Mouse (Mus musculus) ES-Bruce4 (cell line): ENCODE results near the gene Evx2. TPM values are rescaled to one million over a fixed set of nuclear protein-coding genes. Genes with fewer than 3 reads are reported as not detected.

Experiments used
- H3K27ac ChIP-seq: 2 replicates; pipeline ENCODE4 v1.5.1; 2012; ENCODE audit warnings: low read length, inconsistent platforms; ENCODE audit not compliant: insufficient read depth
- H3K27me3 ChIP-seq: 2 replicates; pipeline ENCODE4 v1.6.1; 2012; ENCODE audit warnings: mild to moderate bottlenecking, low read length, inconsistent platforms; ENCODE audit not compliant: control insufficient read depth, poor library complexity, insufficient read depth, severe bottlenecking
- H3K36me3 ChIP-seq: 2 replicates; pipeline ENCODE4 v1.6.1; 2012; ENCODE audit warnings: inconsistent platforms, mild to moderate bottlenecking, low read length, moderate library complexity; ENCODE audit not compliant: control insufficient read depth, poor library complexity, insufficient read depth, severe bottlenecking
- H3K4me1 ChIP-seq: one replicate; pipeline ENCODE4 v1.8.1; 2011; ENCODE audit warnings: low read length; ENCODE audit not compliant: control insufficient read depth, insufficient read depth
- H3K4me3 ChIP-seq: 2 replicates; pipeline ENCODE4 v1.5.1; 2011; ENCODE audit warnings: low read depth, mild to moderate bottlenecking, low read length
- H3K9ac ChIP-seq: 2 replicates; pipeline ENCODE4 v1.6.1; 2012; ENCODE audit warnings: low read depth, mild to moderate bottlenecking, inconsistent platforms; ENCODE audit not compliant: poor library complexity, severe bottlenecking
- H3K9me3 ChIP-seq: replicated peaks from 2 replicates; pipeline ENCODE4 v1.6.1; 2012; ENCODE audit warnings: mild to moderate bottlenecking, low read length, inconsistent platforms; ENCODE audit not compliant: control insufficient read depth, poor library complexity, insufficient read depth, severe bottlenecking
- CTCF ChIP-seq: IDR thresholded peaks from one replicate; pipeline ENCODE4 v1.8.1; 2011; ENCODE audit warnings: low read depth, low read length
- EP300 ChIP-seq: IDR thresholded peaks from 2 replicates; pipeline ENCODE4 v1.6.1; 2011; ENCODE audit warnings: low read depth, low read length; ENCODE audit not compliant: insufficient read depth
- POLR2A ChIP-seq: IDR thresholded peaks from one replicate; pipeline ENCODE4 v1.8.1; 2011; ENCODE audit warnings: low read length; ENCODE audit not compliant: insufficient read depth
- polyA plus RNA-seq: library from polyadenylated mRNA; stranded (reverse); fragments of >200 nt; gene quantifications from 2 replicates; pipeline ENCODE4 v1.2.4, GENCODE M21; 2011; ENCODE audit warnings: low read depth; ENCODE audit not compliant: missing spikeins, insufficient read depth, insufficient read length

The Evx2 gene
- polyA plus RNA-seq, 1 experiment, result not detected

- H3K4me3 ChIP-seq, result peak within 1 kb of the TSS; percentile 5; the same call in 1 of the 2 replicates
- TF ChIP-seq POLR2A, result no peak
- no peak for TF ChIP-seq CTCF
- TF ChIP-seq EP300, result no peak
- no peaks in the 10 kb centered on the region for H3K9me3 ChIP-seq
- no peak within 1 kb of the TSS for H3K9ac ChIP-seq
- H3K27me3 ChIP-seq, result peaks cover 56% of the 10 kb centered on the region
- H3K27ac ChIP-seq, result no peak within 1 kb of the TSS
- no peaks in the 10 kb centered on the region for H3K36me3 ChIP-seq
- H3K4me1 ChIP-seq, result peaks cover 2% of the 10 kb centered on the region
These were observed 15.7 kb upstream of the Evx2 start, which contains the start of gene Hoxd12 for GRCm38 (mm10) chr2:74674881-74675665. Gene Hoxd12 (plus strand): TSS chr2:74675013.

- Histone ChIP-seq H3K4me3 (no peak overlapping the region), H3K36me3 (no peaks in the 10 kb centered on the region), H3K27me3 (peaks cover 60% of the 10 kb centered on the region), H3K9ac (no peak overlapping the region), H3K27ac (no peak overlapping the region), H3K4me1 (peaks cover 2% of the 10 kb centered on the region), H3K9me3 (no peaks in the 10 kb centered on the region)
- TF ChIP-seq CTCF, result no peak
- no peak for TF ChIP-seq EP300
- TF ChIP-seq POLR2A, result no peak
These were observed 14.6 kb upstream of the Evx2 start for GRCm38 (mm10) chr2:74673835-74674425.

GRCm38 (mm10) chr2:74672481-74673362, 13.4 kb upstream of the Evx2 start:
- TF ChIP-seq CTCF, result peak; percentile 74
- TF ChIP-seq EP300, result no peak
- TF ChIP-seq POLR2A, result no peak
- Histone ChIP-seq H3K9me3 (no peaks in the 10 kb centered on the region), H3K27me3 (peaks cover 58% of the 10 kb centered on the region), H3K36me3 (no peaks in the 10 kb centered on the region), H3K27ac (no peak overlapping the region), H3K4me3 (peak overlapping the region; percentile 72), H3K4me1 (peaks cover 2% of the 10 kb centered on the region), H3K9ac (0 out of 2 replicates have a peak overlapping the region, but pooled peaks have one; percentile 33)

- Histone ChIP-seq H3K27me3 (peaks cover 62% of the 10 kb centered on the region), H3K9me3 (no peaks in the 10 kb centered on the region), H3K9ac (no peak overlapping the region), H3K36me3 (no peaks in the 10 kb centered on the region), H3K4me3 (no peak overlapping the region), H3K4me1 (peaks cover 2% of the 10 kb centered on the region), H3K27ac (no peak overlapping the region)
- TF ChIP-seq POLR2A, result no peak
- TF ChIP-seq EP300, result no peak
- no peak for TF ChIP-seq CTCF
These were observed 12.5 kb upstream of the Evx2 start for GRCm38 (mm10) chr2:74671847-74672246.

- TF ChIP-seq POLR2A, result no peak
- TF ChIP-seq CTCF, result no peak
- no peaks in the 10 kb centered on the region for H3K36me3 ChIP-seq
- no peak overlapping the region for H3K4me3 ChIP-seq
- peaks cover 56% of the 10 kb centered on the region for H3K27me3 ChIP-seq
- peaks cover 2% of the 10 kb centered on the region for H3K4me1 ChIP-seq
- H3K9ac ChIP-seq, result no peak overlapping the region
- no peaks in the 10 kb centered on the region for H3K9me3 ChIP-seq
- no peak overlapping the region for H3K27ac ChIP-seq
These were observed 11.4 kb upstream of the Evx2 start for GRCm38 (mm10) chr2:74670632-74671188.
